Mouse (Mus musculus) thymus, adult 2 months (tissue): Measurements from ENCODE around the gene Ctcf.

Experiments used
- CTCF ChIP-seq: fragments of 200-500 bp; IDR thresholded peaks from 2 replicates; pipeline ENCODE4 v1.5.1; 2012; ENCODE audit warnings: mild to moderate bottlenecking, control low read depth, low read length, moderate library complexity, borderline replicate concordance; ENCODE audit not compliant: control insufficient read depth, poor library complexity, insufficient read depth; ENCODE audit errors: extremely low read depth
- POLR2A ChIP-seq: fragments of 200-500 bp; IDR thresholded peaks from 2 replicates; pipeline ENCODE4 v1.6.1; 2012; ENCODE audit warnings: mild to moderate bottlenecking, low read length, control low read depth, moderate library complexity; ENCODE audit not compliant: control insufficient read depth, poor library complexity, insufficient read depth; ENCODE audit errors: extremely low read depth

- TF ChIP-seq POLR2A: no peak
- no peak for TF ChIP-seq CTCF
These were observed 12.0 kb upstream of the Ctcf start for GRCm38 (mm10) chr8:105624401-105624800.
